In the genomic region with DNA sequence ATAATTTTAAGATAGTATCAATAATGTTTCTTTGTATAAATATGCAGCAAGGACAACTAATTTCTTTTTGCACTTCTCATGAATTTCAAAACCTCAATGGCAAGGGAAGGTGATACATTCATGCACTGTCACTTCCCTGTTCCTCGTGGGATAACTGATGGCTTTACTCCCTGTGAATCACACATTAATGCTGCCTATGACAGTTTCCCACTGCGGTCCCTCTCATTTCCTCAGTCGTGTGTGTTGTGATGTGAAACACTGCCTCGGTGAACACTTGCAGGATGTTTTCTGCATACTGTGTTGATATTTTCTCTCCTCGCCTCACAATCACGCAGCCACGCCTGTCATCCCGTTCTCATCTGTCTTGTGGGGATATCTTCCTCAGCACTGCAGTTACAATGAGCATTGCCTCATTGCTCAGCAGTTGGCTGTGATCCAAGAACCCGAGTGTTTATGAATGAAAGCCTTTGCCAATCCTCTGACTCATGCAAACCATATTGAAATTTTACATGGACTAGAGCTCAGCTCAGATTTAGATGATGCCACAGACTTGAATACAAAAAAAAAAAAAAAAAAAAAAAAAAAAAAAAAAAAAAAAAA, we compare ENCODE assay signal across 9 mouse cellular contexts.
A peak's percentile ranks its signal among the peaks of the same experiment; 100 is the strongest.
DNase-seq lines count a peak whose midpoint lies in the region; ATAC-seq and TF ChIP-seq lines count a peak whose summit lies in the region.
"Had no signal": no experiment of that assay in that cellular context is flagged by ENCODE, and none has a peak within 500 bp of the region (broad histone marks: within the 10 kb centered on the region; RNA-seq: fewer than 3 reads in every experiment).

No protein-coding gene starts in this region.

- peak; percentile 100 for ATAC-seq in lung, embryonic 14.5 days (ENCODE audit: insufficient read depth)
- no peak; the same call in 1 of the 2 replicates for ATAC-seq in heart, embryonic 15.5 days (replicated peaks; ENCODE audit: insufficient number of reproducible peaks, insufficient read depth, low FRiP score, low read depth)
- ATAC-seq in erythroblast, adult 5-6 weeks (replicated peaks; ENCODE audit: low FRiP score, poor library complexity, severe bottlenecking), result no peak

- H3K36me3 ChIP-seq in lung, embryonic 14.5 days (ENCODE audit: insufficient read depth), result no peaks in the 10 kb centered on the region
- no peaks in the 10 kb centered on the region for H3K36me3 ChIP-seq in heart, embryonic 15.5 days
- H3K36me3 ChIP-seq: liver, embryonic 13.5 days had no signal

- WGBS in lung, embryonic 14.5 days, result 24% methylated on average over 9 of the region's 9 CpGs
- WGBS in heart, embryonic 15.5 days, result 26% methylated on average over 9 of the region's 9 CpGs

- H3K27ac ChIP-seq in lung, embryonic 14.5 days (ENCODE audit: low read depth), result no peak overlapping the region
- no peak overlapping the region for H3K27ac ChIP-seq in heart, embryonic 15.5 days
- H3K27ac ChIP-seq: liver, embryonic 13.5 days had no signal

- no peaks in the 10 kb centered on the region for H3K4me1 ChIP-seq in lung, embryonic 14.5 days (ENCODE audit: insufficient read depth)
- no peaks in the 10 kb centered on the region; the same call in 1 of the 2 replicates for H3K4me1 ChIP-seq in heart, embryonic 15.5 days (replicated peaks)
- H3K4me1 ChIP-seq: liver, embryonic 13.5 days had no signal

- no peak for TF ChIP-seq CTCF in lung, embryonic 14.5 days (IDR thresholded peaks at IDR 0.05; ENCODE audit: low read depth)

- peak; percentile 95 for DNase-seq in lung, embryonic 14.5 days
- DNase-seq in lung, adult 18-20 months, result no peak
- DNase-seq in brain, embryonic 18.5 days (ENCODE audit: low read depth, low spot score), result peak; percentile 45
- peak; percentile 36 to 78 for DNase-seq in left cerebral cortex, adult 9 months (ENCODE audit: low spot score in 2 of 2)
- peak; percentile 82 for DNase-seq in right cerebral cortex, adult 18-20 months
- DNase-seq in spleen, postnatal 36 days (ENCODE audit: low spot score in 2 of 2), result no peak
- DNase-seq: liver, embryonic 13.5 days had no signal

- H3K9ac ChIP-seq in lung, embryonic 14.5 days, result no peak overlapping the region
- no peak overlapping the region for H3K9ac ChIP-seq in heart, embryonic 15.5 days
- H3K9ac ChIP-seq: liver, embryonic 13.5 days had no signal

- H3K27me3 ChIP-seq in lung, embryonic 14.5 days (ENCODE audit: insufficient read depth, low read length), result no peaks in the 10 kb centered on the region
- H3K27me3 ChIP-seq in heart, embryonic 15.5 days, result no peaks in the 10 kb centered on the region
- H3K27me3 ChIP-seq: liver, embryonic 13.5 days had no signal

- H3K4me3 ChIP-seq in lung, embryonic 14.5 days (ENCODE audit: low read depth, low read length), result no peak overlapping the region
- H3K4me3 ChIP-seq in heart, embryonic 15.5 days, result no peak overlapping the region
- H3K4me3 ChIP-seq: liver, embryonic 13.5 days had no signal

- no peaks in the 10 kb centered on the region for H3K9me3 ChIP-seq in lung, embryonic 14.5 days (ENCODE audit: low read depth, low read length)
- no peaks in the 10 kb centered on the region for H3K9me3 ChIP-seq in heart, embryonic 15.5 days (replicated peaks)
- H3K9me3 ChIP-seq: liver, embryonic 13.5 days had no signal

- H3K4me2 ChIP-seq in lung, embryonic 14.5 days, result peak overlapping the region; percentile 36; the same call in 1 of the 2 replicates
- H3K4me2 ChIP-seq in heart, embryonic 15.5 days, result peak overlapping the region; percentile 48
- H3K4me2 ChIP-seq: liver, embryonic 13.5 days had no signal

Comparison
In these comparisons a context has a peak if more than half of its experiments do, and no peak if none do; other contexts are left out.
1. DNase-seq: peak in lung, embryonic 14.5 days (single experiment), brain, embryonic 18.5 days (single experiment), left cerebral cortex, adult 9 months (2 of 2) and right cerebral cortex, adult 18-20 months (single experiment); none in lung, adult 18-20 months (0 of 2) and spleen, postnatal 36 days (0 of 2).